Mouse (Mus musculus) megakaryocyte progenitor cell, adult 5-6 weeks (primary cell): ENCODE measurements around the gene Spo11. TPM values are rescaled to one million over a fixed set of nuclear protein-coding genes. Genes with fewer than 3 reads are reported as not detected.

ENCODE experiments used
- ATAC-seq: replicated peaks from 2 replicates; pipeline ENCODE4 v1.8.0; 2016; ENCODE audit warnings: mild to moderate bottlenecking, moderate TSS enrichment, inconsistent platforms; ENCODE audit not compliant: poor library complexity
- total RNA-seq, 2 experiments: library from RNA; stranded (forward) in 1 of 2; stranded (reverse) in 1 of 2; fragments of 157-497, 149-512 nt in 1 of 2; fragments of 200-1000 nt in 1 of 2; gene quantifications; 2 replicates each; pipeline versions ENCODE4 v1.2.3 to v1.2.4; 2015 to 2017

Gene Spo11
- total RNA-seq, 2 experiments from 2014 or later, result not detected

DNA sequence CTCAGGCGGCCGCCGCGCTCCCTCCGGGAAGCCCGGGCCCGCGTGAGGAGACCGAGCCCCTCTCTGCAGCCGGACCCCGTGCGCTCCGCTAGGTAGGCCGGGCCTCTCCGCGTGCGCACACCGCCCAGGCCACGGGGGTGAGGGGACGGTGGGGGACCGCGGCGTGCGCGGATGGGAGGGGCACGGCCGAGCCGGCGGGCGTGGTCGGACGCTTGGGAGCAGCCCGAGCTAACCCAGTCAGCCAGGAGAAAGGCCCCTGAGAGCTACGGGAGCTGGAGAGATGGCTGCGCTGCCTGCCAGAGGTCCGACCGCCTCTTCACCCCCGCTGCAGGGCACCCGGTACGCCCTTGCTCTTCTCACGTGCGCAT lies 22.8 kb downstream of the Spo11 start:
- ATAC-seq, result peak; percentile 59

DNA sequence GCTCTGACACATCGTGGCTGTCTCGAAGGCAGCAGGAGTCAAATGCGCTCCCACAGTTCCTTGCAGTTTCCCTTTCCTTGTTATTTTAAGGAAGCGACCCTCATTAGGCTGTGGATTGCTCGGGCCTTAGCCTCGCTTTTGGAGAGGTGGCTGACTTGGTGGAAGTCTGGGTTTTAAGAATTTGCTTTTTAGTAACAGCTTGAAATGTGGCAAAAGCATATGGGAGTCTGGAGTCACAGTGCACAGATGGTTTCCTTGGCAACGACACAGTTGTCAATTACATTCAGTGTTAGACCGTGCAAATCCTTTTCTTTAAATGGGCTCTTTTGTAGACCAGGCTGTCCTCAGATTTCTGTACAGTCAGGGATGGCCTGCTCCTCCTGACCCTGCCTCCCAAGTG lies 23.4 kb downstream of the Spo11 start:
- ATAC-seq, result 0 out of 2 replicates have a peak, but pooled peaks have one; percentile 9

DNA sequence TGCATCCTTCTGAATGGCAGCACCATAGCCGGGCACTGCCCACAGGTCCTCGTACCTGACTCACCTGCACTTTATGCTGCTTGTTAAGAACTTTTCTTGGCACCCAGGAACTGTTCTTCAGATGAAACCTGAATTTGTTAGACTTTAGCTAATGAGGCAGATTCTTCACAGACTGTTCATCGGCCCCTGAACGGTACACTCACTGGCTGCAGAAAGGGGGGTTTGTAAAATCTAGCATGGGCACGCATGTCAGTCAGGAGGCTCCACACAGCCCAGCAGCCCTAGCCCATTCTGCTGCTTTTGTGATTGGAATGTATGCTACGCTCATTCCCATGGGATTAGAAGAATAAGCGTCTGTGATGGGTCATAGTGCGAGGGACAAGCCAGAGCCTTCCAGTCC lies 26.2 kb downstream of the Spo11 start:
- no peak for ATAC-seq

DNA sequence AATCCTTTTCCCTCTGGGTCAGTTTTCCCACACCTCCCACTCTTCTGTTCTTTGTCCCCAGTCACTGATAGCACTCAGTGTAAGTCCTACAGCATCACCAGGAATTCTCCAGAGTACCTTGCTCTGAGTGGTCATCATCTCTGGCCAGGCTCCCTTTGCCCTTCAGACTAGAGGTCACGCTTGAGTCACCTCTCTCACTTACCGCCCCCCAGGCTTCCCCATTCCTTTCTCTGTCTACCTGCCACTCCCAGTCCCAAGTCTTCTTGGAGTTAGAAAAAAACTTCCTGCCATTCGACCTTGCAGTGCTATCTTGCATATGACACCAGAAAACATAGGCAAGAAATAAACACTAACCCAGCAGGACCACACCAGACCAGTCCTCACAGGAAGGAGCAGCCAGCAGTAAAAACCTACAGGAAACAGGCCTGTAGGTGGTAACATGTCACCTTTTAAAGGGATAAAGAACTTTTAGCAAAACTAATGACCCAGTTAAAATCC lies 32.8 kb downstream of the Spo11 start:
- no peak for ATAC-seq

DNA sequence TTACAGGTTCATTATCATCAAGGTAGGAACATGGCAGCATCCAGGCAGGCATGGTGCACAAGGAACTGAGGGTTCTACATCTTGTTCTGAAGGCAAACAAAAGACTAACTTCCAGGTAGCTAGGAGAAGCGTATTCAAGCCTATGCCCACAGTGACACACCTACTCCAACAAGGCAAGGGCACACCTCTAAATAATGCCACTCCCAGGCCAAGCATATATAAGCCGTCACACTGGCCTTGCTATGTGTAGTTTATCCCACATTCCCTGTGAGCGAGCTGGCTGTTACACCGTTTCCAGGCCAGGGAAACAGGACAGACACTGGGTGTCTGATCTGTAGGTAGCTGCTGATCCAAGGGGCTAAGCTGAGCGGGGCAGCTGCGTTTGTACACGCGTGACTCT lies 33.9 kb downstream of the Spo11 start:
- no peak for ATAC-seq

DNA sequence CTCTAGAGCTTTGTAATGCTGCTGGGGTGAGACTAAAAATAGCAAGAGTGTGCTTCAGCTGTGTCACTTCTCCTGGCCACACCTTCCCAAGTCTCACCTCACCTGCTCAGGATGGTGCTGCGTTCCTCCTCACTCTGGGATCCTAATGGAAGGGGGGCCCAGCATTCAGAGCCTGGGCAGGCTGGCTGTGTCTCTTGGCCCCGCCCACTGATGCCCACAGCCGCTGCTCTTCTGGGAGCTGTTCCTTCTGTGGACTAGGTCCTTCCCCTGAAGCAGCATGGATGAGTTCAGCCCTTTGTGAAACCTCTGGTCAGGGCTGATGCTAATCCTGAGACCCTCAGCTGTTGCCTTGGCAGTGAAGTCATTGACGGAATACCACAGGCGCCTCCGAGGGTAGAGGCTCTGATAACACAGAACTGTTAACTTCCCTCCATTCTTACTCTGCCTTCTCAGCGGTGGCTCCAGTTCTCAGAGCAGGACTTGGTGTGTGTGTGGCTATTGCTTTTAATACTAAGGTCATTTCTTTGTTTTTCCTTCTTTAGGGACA lies 37.3 kb downstream of the Spo11 start:
- no peak for ATAC-seq

DNA sequence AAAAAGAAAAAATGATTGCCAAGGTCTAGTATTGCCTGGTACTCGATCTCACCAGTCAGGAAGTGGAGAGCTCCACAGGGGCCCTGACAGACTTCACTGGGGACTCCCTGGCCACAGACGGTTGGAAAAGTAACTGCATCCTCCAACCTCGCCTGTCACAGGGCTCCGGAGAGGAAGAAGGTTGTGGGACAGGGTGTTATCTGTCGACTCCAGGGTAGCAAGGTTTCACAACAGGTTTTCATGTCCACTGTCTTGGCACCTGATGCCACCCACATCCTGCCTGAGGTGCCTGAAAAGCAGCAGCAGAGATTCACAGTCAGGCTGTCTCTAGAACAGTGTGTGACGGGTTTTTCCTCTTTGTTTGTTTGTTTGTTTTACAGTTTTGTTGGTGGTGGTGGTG lies 40.4 kb downstream of the Spo11 start:
- ATAC-seq, result peak; percentile 46

DNA sequence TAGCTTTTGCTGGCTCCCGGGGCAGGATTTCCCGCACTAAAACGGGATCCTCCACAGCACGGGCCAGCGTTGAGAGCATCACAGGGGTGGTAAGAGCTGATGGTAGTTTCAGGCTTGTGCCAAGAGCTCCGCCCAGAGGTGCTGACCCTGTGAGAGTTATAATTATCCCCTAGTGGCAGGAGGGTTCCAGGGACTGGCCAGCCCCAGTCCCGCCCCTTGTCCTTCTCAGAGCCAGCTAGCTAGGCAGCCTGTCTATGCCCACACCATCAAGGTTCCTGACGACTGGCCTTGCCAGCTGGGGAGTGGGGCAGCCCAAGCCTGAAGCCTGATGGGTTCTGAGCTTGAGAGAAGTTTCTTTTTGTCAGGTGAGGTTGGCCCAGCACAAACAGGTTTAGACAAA lies 41.1 kb downstream of the Spo11 start:
- peak; percentile 8 for ATAC-seq

DNA sequence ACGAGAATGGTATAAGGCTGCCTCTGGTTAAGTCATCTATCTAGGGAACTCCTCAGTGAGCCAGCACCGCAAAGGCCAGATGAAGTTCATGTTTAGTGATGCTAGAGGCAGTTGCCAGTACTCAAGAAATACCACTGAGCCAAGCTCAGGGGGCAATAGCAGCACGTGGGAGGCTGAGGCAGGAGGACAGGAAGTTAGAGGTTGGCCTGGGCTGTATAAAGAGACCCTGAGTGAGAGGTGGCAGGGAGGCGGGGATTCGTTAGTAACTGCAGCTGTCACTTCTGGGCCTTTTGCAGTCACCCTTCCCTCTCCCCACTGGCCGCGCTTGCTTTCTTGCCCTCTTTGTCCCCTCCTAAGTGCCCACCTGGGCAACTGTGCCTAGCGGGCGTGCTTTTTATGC lies 41.8 kb downstream of the Spo11 start:
- ATAC-seq, result peak; percentile 2; the same call in 1 of the 2 replicates

DNA sequence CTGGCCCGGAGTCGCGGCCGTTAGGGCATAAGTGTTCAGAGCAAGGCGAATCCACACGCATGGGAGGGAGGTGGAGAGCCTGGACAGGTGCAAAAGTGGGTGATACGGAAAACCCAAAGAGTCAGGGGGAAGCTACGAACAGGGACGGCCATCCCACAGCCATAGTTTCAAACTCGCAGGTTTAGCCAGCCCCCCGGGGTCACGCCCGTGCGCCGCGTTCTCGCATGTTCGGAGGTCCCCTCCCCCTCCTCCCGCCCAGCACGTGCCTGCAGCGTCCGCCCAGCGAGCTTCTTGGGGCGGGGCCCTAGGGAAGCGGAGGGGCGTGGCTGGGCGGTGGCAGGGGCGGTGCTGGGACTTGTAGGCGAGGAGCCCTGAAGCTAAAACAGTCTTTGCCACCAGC lies 42.3 kb downstream of the Spo11 start:
- ATAC-seq, result peak; percentile 56

DNA sequence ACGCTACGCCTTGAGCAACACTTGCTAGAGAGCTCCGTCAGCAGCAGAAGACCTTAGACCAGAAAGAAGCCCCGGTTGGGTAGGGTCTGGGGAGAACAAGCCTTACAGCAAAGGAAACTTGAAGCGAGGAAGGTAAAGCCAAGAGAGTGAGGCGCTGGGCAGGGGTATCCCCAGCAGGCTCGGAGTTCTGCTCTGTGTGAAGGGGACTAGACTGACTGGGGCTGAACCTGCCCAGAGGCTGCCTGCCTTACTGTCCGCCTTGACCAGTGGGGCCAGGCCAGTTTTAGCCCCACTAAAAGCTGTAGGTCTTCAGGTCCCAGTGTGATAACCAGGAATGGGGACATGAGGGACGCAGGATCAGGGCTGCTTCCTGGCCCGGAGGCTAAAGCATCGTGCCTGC lies 42.9 kb downstream of the Spo11 start, which contains the start of gene Rbm38:
TSS of gene Rbm38 (plus strand) at position 69 of the 400 bp plus-strand sequence.
- no peak for ATAC-seq

DNA sequence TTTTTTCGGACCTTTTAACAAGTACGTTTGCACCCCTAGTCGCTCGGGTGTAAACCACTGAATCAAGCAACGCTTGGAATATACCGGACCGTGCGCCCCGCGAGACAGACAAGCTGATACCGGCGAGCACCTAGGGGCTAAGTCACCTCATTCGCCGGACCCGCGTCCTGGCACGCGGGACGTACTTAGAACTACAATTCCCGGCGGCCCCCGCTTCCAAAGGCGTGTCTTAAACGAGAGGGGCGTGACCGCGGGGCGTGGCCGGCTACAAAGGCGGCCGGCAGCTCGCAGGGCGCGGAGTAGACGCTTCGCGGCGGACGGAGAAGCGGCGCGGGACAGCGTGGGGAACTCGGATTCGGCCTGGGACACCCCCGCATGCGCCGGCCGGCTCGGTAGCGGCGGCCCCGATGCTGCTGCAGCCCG lies 44.1 kb downstream of the Spo11 start:
- ATAC-seq, result peak; percentile 45

DNA sequence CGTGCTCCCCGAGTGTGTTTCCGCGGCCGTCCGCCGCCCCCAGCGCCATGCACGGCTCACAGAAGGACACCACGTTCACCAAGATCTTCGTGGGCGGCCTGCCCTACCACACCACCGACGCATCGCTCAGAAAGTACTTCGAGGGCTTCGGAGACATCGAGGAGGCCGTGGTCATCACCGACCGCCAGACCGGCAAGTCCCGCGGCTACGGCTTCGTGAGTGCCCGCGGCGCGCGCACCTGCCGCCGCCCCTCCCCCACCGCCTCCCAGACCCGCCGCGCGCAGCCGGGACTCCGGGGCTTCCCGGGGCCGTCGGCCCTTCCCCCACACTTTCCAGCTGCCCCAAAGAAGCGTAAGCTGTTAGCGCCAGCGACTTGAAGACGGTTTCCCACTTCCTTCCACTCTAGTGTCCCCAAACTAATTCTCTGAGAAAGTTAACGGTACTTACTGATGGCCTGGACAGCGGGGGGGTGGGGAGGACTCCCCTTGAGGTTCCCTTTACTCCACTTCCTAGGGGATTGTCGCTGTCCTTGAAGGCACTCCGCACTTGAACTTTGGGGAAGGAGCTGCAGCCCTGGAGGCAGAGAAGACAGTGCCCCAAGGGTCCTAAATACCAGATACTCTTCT lies 44.7 kb downstream of the Spo11 start:
- ATAC-seq, result no peak

DNA sequence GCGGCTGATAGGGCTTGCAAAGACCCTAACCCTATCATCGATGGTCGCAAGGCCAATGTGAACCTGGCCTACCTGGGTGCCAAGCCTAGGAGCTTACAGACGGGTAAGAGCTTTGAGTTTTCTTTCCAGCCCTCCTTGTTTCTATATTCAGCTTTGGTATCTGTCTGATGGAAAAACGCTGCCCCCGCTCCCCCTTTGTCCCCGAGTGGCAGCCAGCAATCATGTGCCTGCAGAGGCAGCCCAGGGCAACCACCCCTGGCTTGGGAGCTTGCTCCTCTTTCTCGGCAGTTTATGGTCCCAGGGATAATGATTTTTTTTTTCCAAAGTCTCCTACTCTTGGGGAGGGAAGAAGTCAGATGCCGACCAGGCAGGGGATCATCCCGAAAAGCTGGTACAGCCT lies 45.3 kb downstream of the Spo11 start:
- ATAC-seq, result no peak

DNA sequence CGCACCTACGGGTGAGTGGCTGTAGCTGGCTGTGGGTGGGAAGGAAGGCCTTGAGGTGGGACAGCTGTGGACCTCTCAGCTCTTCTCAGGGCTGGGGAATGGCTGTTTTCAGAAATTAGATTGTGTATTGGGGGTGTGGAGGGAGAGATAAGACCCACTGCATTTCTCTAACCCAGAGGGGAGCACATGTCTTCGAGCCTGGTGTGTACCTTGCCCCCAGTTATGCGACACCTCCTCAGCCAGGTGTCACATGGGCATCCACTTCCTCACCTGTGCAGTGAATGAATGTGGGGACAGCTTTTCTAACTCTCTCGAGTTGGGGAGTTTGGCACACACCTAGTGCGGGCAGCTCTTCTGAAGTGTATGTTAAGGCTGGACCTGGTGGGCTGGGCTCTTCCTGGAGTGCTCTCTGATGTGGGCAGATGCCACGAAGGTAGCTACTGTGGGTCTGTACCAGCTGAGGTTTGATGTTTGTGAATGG lies 45.9 kb downstream of the Spo11 start:
- no peak for ATAC-seq

DNA sequence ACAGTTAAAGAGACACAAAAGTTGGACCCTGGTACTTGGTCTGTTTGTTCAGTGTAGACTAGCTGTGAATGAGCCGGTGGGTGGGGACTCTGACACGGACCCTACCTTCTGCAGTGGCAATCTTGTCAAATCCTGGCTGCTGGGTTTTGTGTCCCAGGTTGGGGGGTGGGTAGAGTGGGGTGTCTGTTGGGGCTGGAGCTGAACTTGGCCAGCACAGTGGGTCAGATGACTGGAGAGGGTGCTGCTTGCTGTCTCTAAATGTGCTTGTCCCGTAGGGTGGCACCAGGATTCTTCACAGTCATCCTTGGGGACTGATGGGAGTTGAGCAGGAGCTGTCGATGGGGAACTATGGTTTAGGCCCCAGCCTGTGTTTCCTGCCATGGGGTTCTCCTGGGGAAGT lies 46.5 kb downstream of the Spo11 start:
- no peak for ATAC-seq

DNA sequence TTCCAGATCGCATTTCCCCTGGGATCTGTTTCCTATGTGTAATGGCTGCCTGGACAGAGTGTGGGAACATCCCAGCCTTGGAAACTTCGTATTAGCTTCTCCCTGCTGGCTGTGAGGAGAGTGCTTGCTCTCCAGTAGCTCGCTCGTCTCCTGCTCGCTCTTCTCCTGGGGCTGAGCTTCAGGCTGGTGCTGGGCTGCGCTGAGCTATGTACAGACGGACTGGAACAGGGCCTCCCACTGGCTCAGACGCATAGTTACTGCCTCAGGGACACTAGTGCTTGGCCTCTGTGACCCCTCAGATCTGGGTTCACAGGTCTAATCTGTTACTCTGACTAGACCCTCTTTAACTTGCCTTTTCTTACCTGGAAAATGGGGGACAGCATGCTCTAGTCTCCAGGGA lies 46.9 kb downstream of the Spo11 start:
- no peak for ATAC-seq

DNA sequence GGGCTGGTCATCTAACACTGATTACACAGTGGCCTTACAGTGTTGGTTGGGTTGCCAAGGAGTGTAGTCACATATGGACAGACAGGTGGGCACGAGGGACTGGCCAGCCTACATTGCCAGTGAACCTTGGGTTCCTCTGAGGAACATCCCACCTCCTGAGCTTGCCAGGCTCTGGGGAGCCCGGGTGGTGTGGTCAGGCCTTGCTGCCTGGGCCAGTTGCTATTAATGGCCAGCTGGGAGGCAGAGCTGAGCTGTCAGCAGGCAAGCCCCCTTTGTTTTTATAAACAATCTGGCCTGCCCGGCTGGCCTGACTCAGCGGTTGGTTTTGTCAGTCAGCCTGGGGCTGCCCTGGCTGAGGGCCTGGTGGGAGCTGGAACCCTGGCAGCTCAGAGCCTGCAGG lies 47.4 kb downstream of the Spo11 start:
- no peak for ATAC-seq

DNA sequence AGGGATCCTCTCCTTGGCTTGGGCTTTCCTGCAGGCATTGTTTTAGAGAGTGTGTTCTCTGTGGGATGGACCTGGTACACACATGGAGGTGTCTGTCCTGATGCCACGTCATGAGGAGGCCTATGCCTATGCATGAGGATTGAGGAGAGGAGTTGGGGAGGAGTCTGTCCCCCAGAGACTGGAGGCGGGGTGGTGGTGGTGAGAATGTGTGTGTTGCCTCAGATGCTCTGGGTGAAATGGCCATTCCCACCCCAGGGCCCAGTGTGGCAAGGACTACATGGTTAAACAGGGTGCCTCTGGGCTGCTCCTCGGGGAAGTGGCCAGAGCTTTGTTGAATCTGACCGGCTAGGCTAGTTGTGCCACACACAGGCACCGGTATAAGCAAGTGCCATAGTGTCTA lies 48.8 kb downstream of the Spo11 start:
- 0 out of 2 replicates have a peak, but pooled peaks have one; percentile 2 for ATAC-seq

DNA sequence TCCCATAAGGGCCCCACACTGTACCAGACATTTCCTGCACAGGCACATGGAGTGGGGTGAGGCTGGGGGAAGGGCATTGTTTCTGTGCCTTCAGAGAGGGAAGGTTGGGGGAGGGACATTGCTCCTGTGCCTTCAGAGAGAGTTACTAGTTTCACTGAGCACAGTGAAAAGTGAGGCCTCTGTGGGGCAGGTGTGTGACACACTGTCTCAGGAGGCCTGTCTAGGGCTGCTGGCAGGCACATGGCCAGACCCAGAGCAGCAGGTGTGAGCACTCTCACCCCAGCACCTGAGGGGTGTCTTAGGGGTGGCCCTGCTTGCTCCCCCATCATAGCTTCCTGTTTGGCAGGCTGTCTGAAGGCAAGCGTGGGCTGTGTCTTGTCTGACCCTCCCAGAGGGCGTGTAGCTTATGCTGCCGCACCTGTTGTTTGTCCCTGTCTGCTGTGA lies 49.2 kb downstream of the Spo11 start:
- ATAC-seq, result no peak

DNA sequence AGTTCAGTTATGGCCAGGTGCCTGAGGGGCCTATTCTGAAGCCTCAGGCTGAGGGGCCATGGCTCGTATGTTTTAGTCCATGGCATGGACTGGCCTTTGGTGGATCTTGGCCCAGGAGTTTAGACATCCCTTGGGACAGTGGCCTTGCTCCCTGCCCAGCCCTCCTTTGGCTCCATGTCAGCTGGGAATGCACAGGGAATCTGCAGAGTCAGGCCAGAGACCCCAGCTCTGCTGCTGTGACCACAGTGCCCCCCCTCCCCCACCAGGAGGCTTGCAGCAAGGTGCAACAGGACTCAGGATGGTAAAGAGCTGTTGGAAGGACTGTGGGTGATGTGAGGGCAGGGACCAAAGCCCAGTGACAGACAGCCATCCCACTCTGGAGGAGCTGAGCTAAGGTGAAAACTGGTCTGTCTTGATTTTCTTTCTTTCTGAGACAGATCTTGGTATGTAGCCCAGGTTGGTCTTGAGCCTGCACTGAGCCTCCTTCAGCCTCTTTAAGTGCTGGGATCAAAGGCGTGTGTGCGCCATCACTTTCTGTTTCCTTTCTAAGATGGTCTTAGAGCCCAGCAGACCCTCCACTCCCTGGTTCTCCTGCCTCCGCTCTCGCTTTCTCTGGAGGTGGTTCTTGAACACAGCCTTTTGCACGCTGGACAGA lies 49.8 kb downstream of the Spo11 start:
- ATAC-seq, result no peak

DNA sequence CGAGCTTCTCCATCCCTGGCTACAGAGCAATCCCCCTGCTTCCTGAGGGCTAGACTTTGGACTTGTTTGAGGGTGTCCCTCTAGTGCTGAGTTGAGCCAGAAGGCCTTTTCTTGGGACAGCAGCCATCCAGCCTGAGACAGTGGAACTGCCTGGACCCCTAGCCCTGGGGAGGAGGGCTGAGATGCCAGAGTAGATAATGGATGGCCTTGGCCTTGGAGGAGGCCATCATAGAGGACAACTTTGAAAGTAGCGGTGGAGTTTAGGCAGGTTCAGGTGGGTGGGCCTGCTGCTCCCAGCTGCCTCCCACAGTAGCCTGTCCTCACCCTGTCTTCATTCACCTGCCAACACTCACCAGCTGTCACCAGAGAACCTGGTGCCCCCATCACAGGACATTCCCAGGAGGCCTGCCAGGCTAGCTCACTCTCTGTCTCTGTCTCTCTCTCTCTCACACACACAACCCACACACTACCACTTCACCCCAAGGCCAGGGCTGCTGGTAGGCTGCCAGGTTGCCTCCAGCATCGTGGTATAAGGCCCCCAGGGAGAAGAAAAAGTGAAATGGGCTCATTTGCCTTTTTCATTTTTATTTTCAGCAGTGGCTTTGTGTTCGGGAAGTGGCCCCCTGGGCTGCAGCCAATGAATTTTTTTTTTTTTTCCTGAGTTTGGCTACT lies 50.5 kb downstream of the Spo11 start:
- ATAC-seq, result no peak
